Mouse (Mus musculus) kidney, postnatal 0 days (tissue): ENCODE measurements around the gene Olfr95. TPM values are rescaled to one million over a fixed set of nuclear protein-coding genes. Genes with fewer than 3 reads are reported as not detected.

ENCODE experiments used
- ATAC-seq: fragments of 200-750 bp; cut with Nextera tagmentation; replicated peaks from 2 replicates; pipeline ENCODE4 v1.8.0; 2017; ENCODE audit warnings: low read depth, moderate number of reproducible peaks, moderate TSS enrichment, moderate library complexity; ENCODE audit not compliant: low FRiP score
- DNase-seq: peaks from one replicate; pipeline ENCODE4 v3.0.0-alpha.2; 2016; ENCODE audit warnings: low spot score
- H3K27ac ChIP-seq: fragments of 300-500 bp; sonication (generic); 2 replicates; pipeline ENCODE4 v1.5.1; 2014; ENCODE audit warnings: mild to moderate bottlenecking
- H3K27me3 ChIP-seq: fragments of 300-500 bp; sonication (generic); 2 replicates; pipeline ENCODE4 v1.6.1; 2014; ENCODE audit warnings: low read length, mixed read lengths; ENCODE audit not compliant: insufficient read depth
- H3K36me3 ChIP-seq: fragments of 300-500 bp; sonication (generic); 2 replicates; pipeline ENCODE4 v1.6.1; 2014; ENCODE audit warnings: low read length, mixed read lengths; ENCODE audit not compliant: insufficient read depth
- H3K4me1 ChIP-seq: fragments of 300-500 bp; sonication (generic); replicated peaks from 2 replicates; pipeline ENCODE4 v1.6.1; 2014; ENCODE audit warnings: antibody characterized with exemption, low read length, mixed read lengths; ENCODE audit not compliant: insufficient read depth
- H3K4me2 ChIP-seq: fragments of 300-500 bp; sonication (generic); 2 replicates; pipeline ENCODE4 v1.6.1; 2014; ENCODE audit warnings: mild to moderate bottlenecking, low read length, moderate library complexity, mixed read lengths
- H3K4me3 ChIP-seq: fragments of 300-500 bp; sonication (generic); replicated peaks from 2 replicates; pipeline ENCODE4 v1.5.1; 2014; ENCODE audit warnings: low read depth, low read length
- H3K9ac ChIP-seq: fragments of 300-500 bp; sonication (generic); 2 replicates; pipeline ENCODE4 v1.6.1; 2014; ENCODE audit warnings: low read depth, low read length
- H3K9me3 ChIP-seq: fragments of 300-500 bp; sonication (generic); replicated peaks from 2 replicates; pipeline ENCODE4 v1.6.1; 2016; ENCODE audit warnings: low read length, inconsistent platforms, mixed read lengths
- CTCF ChIP-seq: IDR thresholded peaks from 2 replicates; pipeline ENCODE4 v1.5.1; 2016; ENCODE audit warnings: antibody characterized with exemption, low read depth, mild to moderate bottlenecking, moderate library complexity
- WGBS: fragments of 180-500 bp; shearing (Covaris S2); extraction: QIAGEN DNeasy Blood & Tissue Kit; methylation state at CpG from one replicate; pipeline ENCODE4 v1.1.7; 2014; 5-methylcytosine and 5-hydroxymethylcytosine counted together
- polyA plus RNA-seq: library from polyadenylated mRNA; unstranded; fragments of >200 nt; fragmentation: Nextera tagmentation; extraction: Ambion mirVana; gene quantifications from 2 replicates; pipeline ENCODE4 v1.2.1, GENCODE M21; 2015

The Olfr95 gene
- polyA plus RNA-seq, 1 experiment from 2014 or later = not detected

DNA sequence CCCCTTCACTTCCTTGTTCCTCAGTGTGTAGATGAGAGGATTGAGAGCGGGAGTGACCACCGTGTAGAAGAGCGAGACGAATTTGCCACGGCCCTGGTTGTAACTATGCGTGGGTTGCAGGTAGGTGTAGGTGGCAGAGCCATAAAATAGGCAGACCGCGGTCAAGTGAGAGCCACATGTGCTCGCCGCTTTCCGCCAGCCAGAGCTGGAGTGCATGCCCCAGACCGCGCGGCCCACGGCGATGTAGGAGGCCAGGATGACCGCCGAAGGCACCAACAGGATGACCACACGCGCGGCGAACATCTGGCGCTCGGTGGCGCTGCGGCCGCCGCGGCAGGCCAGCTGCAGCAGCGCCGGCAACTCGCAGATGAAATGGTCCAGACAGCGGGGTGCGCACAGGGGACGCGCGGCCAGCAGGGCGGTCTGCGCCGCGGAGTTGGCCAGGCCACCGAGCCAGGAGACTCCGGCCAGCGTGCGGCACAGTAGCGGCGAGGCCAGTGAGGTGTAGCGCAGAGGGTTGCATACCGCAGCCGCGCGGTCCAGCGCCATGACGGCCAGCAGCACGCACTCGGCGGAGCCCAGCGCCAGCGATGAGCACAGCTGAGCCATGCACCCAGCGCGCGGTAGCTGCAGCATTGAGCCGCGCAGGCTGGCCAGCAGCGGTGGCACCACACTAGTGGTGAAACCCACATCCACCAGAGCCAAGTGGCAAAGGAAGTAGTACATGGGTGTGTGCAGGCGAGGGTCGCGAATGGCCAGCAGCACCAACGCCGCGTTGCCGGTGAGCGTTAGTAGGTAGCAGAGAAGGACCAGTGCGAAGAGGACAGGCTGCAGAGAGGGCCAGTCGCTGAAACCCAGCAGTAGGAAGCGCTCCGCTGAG lies 15.8 kb downstream of the Olfr95 start:
- Histone ChIP-seq H3K27ac (no peak overlapping the region), H3K4me1 (no peaks in the 10 kb centered on the region), H3K4me2 (peak overlapping the region; percentile 71), H3K36me3 (no peaks in the 10 kb centered on the region), H3K27me3 (peaks cover 30% of the 10 kb centered on the region), H3K9me3 (no peaks in the 10 kb centered on the region), H3K9ac (no peak overlapping the region), H3K4me3 (peak overlapping the region; percentile 33)
- DNase-seq (peak; percentile 29), ATAC-seq (peak; percentile 75)
- no peak for TF ChIP-seq CTCF
- WGBS = 2% methylated on average over 77 of the region's 77 CpGs

DNA sequence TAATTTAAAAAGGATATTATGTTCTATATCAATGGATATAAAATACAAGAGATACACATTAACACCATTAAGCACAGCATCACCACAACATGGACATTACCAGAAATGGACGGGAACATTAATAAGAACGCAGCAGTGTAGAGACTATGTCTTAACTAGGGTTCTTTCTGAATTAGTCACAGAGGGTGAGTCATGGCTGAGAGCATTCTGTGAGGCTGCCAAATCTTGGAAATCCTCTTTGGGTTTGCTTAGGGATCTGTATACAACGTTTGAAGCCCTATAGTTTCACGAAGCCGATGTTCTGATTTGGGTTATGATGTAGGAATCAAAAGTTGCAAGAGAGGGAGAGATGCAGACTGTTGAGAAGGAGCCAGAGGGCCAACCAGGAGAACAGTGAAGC lies 18.1 kb downstream of the Olfr95 start:
- H3K27ac ChIP-seq = no peak overlapping the region
- H3K4me3 ChIP-seq = no peak overlapping the region
- no peak overlapping the region for H3K4me2 ChIP-seq
- peaks cover 30% of the 10 kb centered on the region for H3K27me3 ChIP-seq
- DNase-seq (no peak), ATAC-seq (no peak)
- no peak for TF ChIP-seq CTCF
- H3K9ac ChIP-seq = no peak overlapping the region
- 86% methylated on average over 5 of the region's 5 CpGs for WGBS
- no peaks in the 10 kb centered on the region for H3K4me1 ChIP-seq
- H3K36me3 ChIP-seq = no peaks in the 10 kb centered on the region
- H3K9me3 ChIP-seq = no peaks in the 10 kb centered on the region

DNA sequence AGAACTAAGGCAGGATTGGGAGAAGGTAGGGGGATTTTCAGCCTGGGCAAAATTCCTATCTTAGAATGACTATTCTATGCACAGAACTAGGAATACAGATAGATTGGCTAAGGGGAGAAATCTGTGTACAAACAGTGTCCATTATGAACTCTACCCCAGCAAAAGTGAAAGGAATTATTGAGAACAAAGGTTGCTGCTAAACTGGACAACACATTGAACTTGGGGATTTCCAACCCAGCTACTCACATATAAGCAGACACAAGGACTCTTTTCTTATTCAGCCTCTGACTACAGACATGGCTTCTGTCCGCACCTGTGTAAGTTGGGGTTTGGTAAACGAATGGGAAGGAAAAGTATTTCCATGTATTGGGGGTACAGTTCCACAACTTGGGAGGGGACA lies 19.3 kb downstream of the Olfr95 start, which contains the start of gene Ubd:
Gene Ubd (plus strand): TSS at position 237 of the 400 bp plus-strand sequence.
- Histone ChIP-seq H3K9ac (no peak within 1 kb of the TSS), H3K4me1 (no peaks in the 10 kb centered on the region), H3K4me2 (no peak within 1 kb of the TSS), H3K27ac (no peak within 1 kb of the TSS), H3K9me3 (no peaks in the 10 kb centered on the region), H3K27me3 (peaks cover 24% of the 10 kb centered on the region), H3K36me3 (no peaks in the 10 kb centered on the region), H3K4me3 (no peak within 1 kb of the TSS)
- WGBS = 86% methylated on average over 2 of the region's 2 CpGs
- TF ChIP-seq CTCF = no peak
- no peak for DNase-seq
- ATAC-seq = no peak

DNA sequence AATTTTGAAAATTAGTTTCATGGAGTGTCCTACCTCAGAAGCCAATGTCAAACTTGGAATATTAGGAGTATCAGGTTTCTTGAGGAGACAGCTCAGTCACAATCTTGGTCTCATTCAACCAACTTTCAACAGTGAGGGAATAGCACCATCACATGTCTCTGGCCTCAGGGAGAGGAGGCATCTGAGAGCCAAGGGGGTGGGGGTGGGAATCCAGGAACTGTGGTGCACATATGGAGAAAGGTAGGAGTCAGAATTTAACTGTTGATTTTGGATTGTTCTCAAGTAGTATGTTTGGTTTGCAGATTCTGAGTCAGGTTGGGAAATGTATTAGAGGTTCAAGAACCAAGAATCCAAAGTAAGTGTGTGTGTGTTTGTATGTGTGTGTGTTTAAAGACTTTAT lies 19.9 kb downstream of the Olfr95 start:
- Histone ChIP-seq H3K4me3 (no peak overlapping the region), H3K27me3 (peaks cover 24% of the 10 kb centered on the region), H3K4me1 (no peaks in the 10 kb centered on the region), H3K4me2 (no peak overlapping the region), H3K27ac (no peak overlapping the region), H3K9me3 (no peaks in the 10 kb centered on the region), H3K9ac (no peak overlapping the region), H3K36me3 (no peaks in the 10 kb centered on the region)
- no peak for DNase-seq
- TF ChIP-seq CTCF = no peak
- no peak for ATAC-seq

DNA sequence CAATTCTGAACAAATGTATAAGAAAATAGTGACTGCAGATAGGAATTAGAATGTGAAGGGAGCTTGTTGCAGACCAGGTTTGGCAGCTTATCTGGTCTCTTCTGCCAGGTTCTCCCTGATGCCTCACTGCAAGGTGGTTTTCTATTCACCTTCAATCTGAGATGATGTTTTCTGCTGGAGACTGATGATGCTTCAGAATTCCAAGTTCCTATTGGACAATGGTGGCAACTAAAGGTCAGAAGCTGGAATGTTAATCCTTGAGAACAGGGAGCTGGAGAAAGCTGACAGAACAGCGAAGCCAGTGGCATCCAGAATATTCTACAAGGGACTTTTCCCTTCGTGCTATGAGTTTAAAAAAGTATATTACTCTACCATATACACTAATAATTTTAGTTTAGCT lies 22.2 kb downstream of the Olfr95 start:
- Histone ChIP-seq H3K27me3 (peaks cover 6% of the 10 kb centered on the region; the same call in 1 of the 2 replicates), H3K4me3 (no peak overlapping the region), H3K4me1 (no peaks in the 10 kb centered on the region), H3K9ac (no peak overlapping the region), H3K9me3 (no peaks in the 10 kb centered on the region), H3K27ac (no peak overlapping the region), H3K4me2 (no peak overlapping the region), H3K36me3 (no peaks in the 10 kb centered on the region)
- no peak for TF ChIP-seq CTCF
- ATAC-seq (peak; percentile 57), DNase-seq (peak; percentile 77)
- 53% methylated on average over 2 of the region's 2 CpGs for WGBS

DNA sequence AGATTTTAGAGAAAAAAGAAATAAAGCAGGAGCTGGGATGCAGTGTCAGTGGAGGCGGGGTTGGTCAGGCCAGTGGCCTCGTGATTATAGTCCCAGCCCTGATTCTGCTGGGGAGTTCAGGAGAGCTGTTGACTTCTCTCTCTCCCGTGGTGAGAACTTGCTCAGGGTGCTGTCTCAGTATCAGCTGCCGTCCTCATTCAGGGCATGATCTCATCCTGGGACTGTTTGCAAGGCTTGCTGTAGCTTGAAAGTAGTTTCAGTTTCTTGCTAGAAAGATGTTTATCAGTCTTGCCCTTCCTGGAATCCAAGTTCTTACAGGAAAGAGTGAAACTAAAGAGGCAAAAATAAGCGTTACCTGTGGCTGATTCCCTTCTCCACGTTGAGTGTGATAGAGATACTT lies 27.4 kb downstream of the Olfr95 start:
- Histone ChIP-seq H3K27me3 (no peaks in the 10 kb centered on the region), H3K4me3 (no peak overlapping the region), H3K9ac (no peak overlapping the region), H3K36me3 (no peaks in the 10 kb centered on the region), H3K4me2 (no peak overlapping the region), H3K27ac (no peak overlapping the region), H3K4me1 (no peaks in the 10 kb centered on the region), H3K9me3 (no peaks in the 10 kb centered on the region)
- ATAC-seq (no peak), DNase-seq (no peak)
- no peak for TF ChIP-seq CTCF
- 36% methylated on average over 6 of the region's 6 CpGs for WGBS

DNA sequence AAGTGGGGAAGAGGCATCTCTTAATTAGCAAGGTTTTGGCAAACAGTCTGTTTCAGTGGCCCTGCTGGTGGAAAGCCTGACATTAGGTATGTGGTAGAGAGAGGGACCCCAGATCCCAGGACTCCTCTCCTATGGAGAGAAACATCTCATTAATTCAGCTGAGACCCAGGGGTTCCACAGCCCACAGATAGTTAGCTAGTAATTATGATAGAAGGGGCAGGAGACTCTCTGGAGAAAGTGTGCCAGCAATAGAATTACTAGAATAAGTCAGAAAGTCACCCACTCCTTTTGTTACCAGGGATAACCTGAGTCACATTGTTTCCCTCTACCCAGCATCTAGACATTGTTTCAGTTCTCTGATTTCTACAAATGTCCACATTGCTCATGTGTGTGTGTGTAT lies 51.5 kb downstream of the Olfr95 start, which contains the start of gene Olfr93:
Gene Olfr93 (minus strand): TSS at position 101 of the 400 bp plus-strand sequence.
- H3K9ac ChIP-seq = no peak within 1 kb of the TSS
- no peak for ATAC-seq
- no peaks in the 10 kb centered on the region for H3K9me3 ChIP-seq
- no peaks in the 10 kb centered on the region for H3K27me3 ChIP-seq
- no peak for TF ChIP-seq CTCF
- H3K4me3 ChIP-seq = no peak within 1 kb of the TSS
- no peak for DNase-seq
- no peak within 1 kb of the TSS for H3K4me2 ChIP-seq
- H3K4me1 ChIP-seq = no peaks in the 10 kb centered on the region
- no peaks in the 10 kb centered on the region for H3K36me3 ChIP-seq
- no peak within 1 kb of the TSS for H3K27ac ChIP-seq

Other genes starting within 250 kb of the Olfr95 start
- gene 2410137M14Rik, start 231.9 kb downstream of the Olfr95 start, polyA plus RNA-seq = not detected in 2 replicates
- gene H2-M5, start 223.6 kb downstream of the Olfr95 start, polyA plus RNA-seq = 0.05 and 0.08 TPM in 2 replicates
- 28.2 and 32.6 TPM in 2 replicates for gene Zfp57, start 212.0 kb downstream of the Olfr95 start, polyA plus RNA-seq
- gene Mog, start 189.7 kb downstream of the Olfr95 start, polyA plus RNA-seq = not detected in 2 replicates
- 5.2 and 6.1 TPM in 2 replicates for gene Gabbr1, start 167.2 kb downstream of the Olfr95 start, polyA plus RNA-seq
- gene Olfr90, start 124.6 kb downstream of the Olfr95 start, polyA plus RNA-seq = not detected in 2 replicates
- not detected in 2 replicates for gene Olfr91, start 114.8 kb downstream of the Olfr95 start, polyA plus RNA-seq
- not detected in 2 replicates for gene Olfr92, start 93.0 kb downstream of the Olfr95 start, polyA plus RNA-seq
- not detected in 2 replicates for gene Olfr93, start 51.6 kb downstream of the Olfr95 start, polyA plus RNA-seq
- gene Ubd, start 19.2 kb downstream of the Olfr95 start, polyA plus RNA-seq = not detected in 2 replicates
- gene Olfr94, start 12.1 kb downstream of the Olfr95 start, polyA plus RNA-seq = not detected in 2 replicates
- not detected in 2 replicates for gene Olfr96, start 7.0 kb upstream of the Olfr95 start, polyA plus RNA-seq
- not detected in 2 replicates for gene Olfr97, start 24.2 kb upstream of the Olfr95 start, polyA plus RNA-seq
- not detected in 2 replicates for gene Olfr98, start 50.6 kb upstream of the Olfr95 start, polyA plus RNA-seq
- gene H2-M3, start 57.1 kb upstream of the Olfr95 start, polyA plus RNA-seq = 2.3 and 2.8 TPM in 2 replicates
- not detected in 2 replicates for gene Olfr99, start 70.3 kb upstream of the Olfr95 start, polyA plus RNA-seq
- gene Olfr101, start 91.2 kb upstream of the Olfr95 start, polyA plus RNA-seq = not detected in 2 replicates
- not detected in 2 replicates for gene Olfr102, start 103.9 kb upstream of the Olfr95 start, polyA plus RNA-seq
- not detected in 2 replicates for gene Olfr103, start 126.6 kb upstream of the Olfr95 start, polyA plus RNA-seq
- not detected in 2 replicates for gene Olfr104-ps, start 146.5 kb upstream of the Olfr95 start, polyA plus RNA-seq
- not detected in 2 replicates for gene Olfr105-ps, start 165.9 kb upstream of the Olfr95 start, polyA plus RNA-seq
- gene Olfr106-ps, start 177.3 kb upstream of the Olfr95 start, polyA plus RNA-seq = not detected in 2 replicates
- gene Olfr107, start 186.1 kb upstream of the Olfr95 start, polyA plus RNA-seq = not detected in 2 replicates
- gene Olfr108, start 232.4 kb upstream of the Olfr95 start, polyA plus RNA-seq = not detected in 2 replicates
- gene Olfr109, start 245.8 kb upstream of the Olfr95 start, polyA plus RNA-seq = not detected in 2 replicates